Mouse (Mus musculus): ENCODE measurements around the gene Zfp46. TPM values are rescaled to one million over a fixed set of nuclear protein-coding genes. Genes with fewer than 3 reads are reported as not detected.
A peak's percentile ranks its signal among the peaks of the same experiment; 100 is the strongest.

The Zfp46 gene
- polyA plus RNA-seq, 1 experiment from 2014 or later, result 47.7 TPM

GRCm38 (mm10) chr4:136259916-136260315, 24.6 kb upstream of the Zfp46 start:
- Histone ChIP-seq H3K4me2 (ENCODE audit: low read length) (no peak overlapping the region), H3K9me3 (ENCODE audit: control insufficient read depth, low read length) (no peaks in the 10 kb centered on the region), H3K9ac (replicated peaks; ENCODE audit: low read length) (no peak overlapping the region), H3K27me3 (ENCODE audit: control insufficient read depth, insufficient read depth, low read length) (no peaks in the 10 kb centered on the region), H3K4me1 (ENCODE audit: control insufficient read depth, insufficient read depth, low read length) (no peaks in the 10 kb centered on the region), H3K36me3 (ENCODE audit: control insufficient read depth, insufficient read depth, low read length) (no peaks in the 10 kb centered on the region), H3K27ac (replicated peaks; ENCODE audit: low read depth, low read length) (no peak overlapping the region), H3K4me3 (replicated peaks; ENCODE audit: low read depth, low read length) (no peak overlapping the region)
- WGBS, result 53% methylated on average over 3 of the region's 3 CpGs
- no peak for ATAC-seq (ENCODE audit: low FRiP score, low TSS enrichment)
- DNase-seq, result no peak

- Histone ChIP-seq H3K9me3 (ENCODE audit: control insufficient read depth, low read length) (no peaks in the 10 kb centered on the region), H3K4me3 (replicated peaks; ENCODE audit: low read depth, low read length) (no peak overlapping the region), H3K27me3 (ENCODE audit: control insufficient read depth, insufficient read depth, low read length) (no peaks in the 10 kb centered on the region), H3K9ac (replicated peaks; ENCODE audit: low read length) (no peak overlapping the region), H3K4me2 (ENCODE audit: low read length) (0 out of 2 replicates have a peak overlapping the region, but pooled peaks have one; percentile 8), H3K4me1 (ENCODE audit: control insufficient read depth, insufficient read depth, low read length) (no peaks in the 10 kb centered on the region), H3K27ac (replicated peaks; ENCODE audit: low read depth, low read length) (no peak overlapping the region), H3K36me3 (ENCODE audit: control insufficient read depth, insufficient read depth, low read length) (no peaks in the 10 kb centered on the region)
- no peak; the same call in 1 of the 2 replicates for ATAC-seq (ENCODE audit: low FRiP score, low TSS enrichment)
- 38% methylated on average over 10 of the region's 10 CpGs for WGBS
- peak; percentile 91 for DNase-seq
These were observed 23.8 kb upstream of the Zfp46 start for GRCm38 (mm10) chr4:136260491-136261180.

GRCm38 (mm10) chr4:136261912-136262311, 22.6 kb upstream of the Zfp46 start:
- no peak overlapping the region for H3K27ac ChIP-seq (replicated peaks; ENCODE audit: low read depth, low read length)

GRCm38 (mm10) chr4:136263555-136263954, 20.9 kb upstream of the Zfp46 start:
- no peak overlapping the region for H3K4me3 ChIP-seq (replicated peaks; ENCODE audit: low read depth, low read length)
- H3K9ac ChIP-seq (replicated peaks; ENCODE audit: low read length), result no peak overlapping the region
- no peak overlapping the region for H3K4me2 ChIP-seq (ENCODE audit: low read length)
- H3K27ac ChIP-seq (replicated peaks; ENCODE audit: low read depth, low read length), result no peak overlapping the region
- H3K36me3 ChIP-seq (ENCODE audit: control insufficient read depth, insufficient read depth, low read length), result no peaks in the 10 kb centered on the region
- H3K27me3 ChIP-seq (ENCODE audit: control insufficient read depth, insufficient read depth, low read length), result no peaks in the 10 kb centered on the region
- H3K4me1 ChIP-seq (ENCODE audit: control insufficient read depth, insufficient read depth, low read length), result no peaks in the 10 kb centered on the region
- DNase-seq, result no peak
- H3K9me3 ChIP-seq (ENCODE audit: control insufficient read depth, low read length), result no peaks in the 10 kb centered on the region
- WGBS, result 96% methylated on average over 4 of the region's 4 CpGs
- no peak for ATAC-seq (ENCODE audit: low FRiP score, low TSS enrichment)

More at GRCm38 (mm10) chr4:136261912-136262311, 22.6 kb upstream of the Zfp46 start:
- ATAC-seq (ENCODE audit: low FRiP score, low TSS enrichment), result no peak
- Histone ChIP-seq H3K36me3 (ENCODE audit: control insufficient read depth, insufficient read depth, low read length) (no peaks in the 10 kb centered on the region), H3K4me3 (replicated peaks; ENCODE audit: low read depth, low read length) (no peak overlapping the region), H3K4me2 (ENCODE audit: low read length) (no peak overlapping the region), H3K4me1 (ENCODE audit: control insufficient read depth, insufficient read depth, low read length) (no peaks in the 10 kb centered on the region), H3K27me3 (ENCODE audit: control insufficient read depth, insufficient read depth, low read length) (no peaks in the 10 kb centered on the region), H3K9ac (replicated peaks; ENCODE audit: low read length) (no peak overlapping the region), H3K9me3 (ENCODE audit: control insufficient read depth, low read length) (no peaks in the 10 kb centered on the region)
- DNase-seq, result no peak
- WGBS, result 88% methylated on average over 10 of the region's 10 CpGs

GRCm38 (mm10) chr4:136266716-136267343, 17.7 kb upstream of the Zfp46 start:
- H3K9ac ChIP-seq (replicated peaks; ENCODE audit: low read length), result no peak overlapping the region
- ATAC-seq (ENCODE audit: low FRiP score, low TSS enrichment), result no peak
- no peak overlapping the region for H3K27ac ChIP-seq (replicated peaks; ENCODE audit: low read depth, low read length)
- H3K36me3 ChIP-seq (ENCODE audit: control insufficient read depth, insufficient read depth, low read length), result no peaks in the 10 kb centered on the region
- DNase-seq, result no peak
- no peaks in the 10 kb centered on the region for H3K9me3 ChIP-seq (ENCODE audit: control insufficient read depth, low read length)
- no peak overlapping the region for H3K4me2 ChIP-seq (ENCODE audit: low read length)
- no peaks in the 10 kb centered on the region for H3K4me1 ChIP-seq (ENCODE audit: control insufficient read depth, insufficient read depth, low read length)
- 88% methylated on average over 9 of the region's 9 CpGs for WGBS
- H3K27me3 ChIP-seq (ENCODE audit: control insufficient read depth, insufficient read depth, low read length), result no peaks in the 10 kb centered on the region
- H3K4me3 ChIP-seq (replicated peaks; ENCODE audit: low read depth, low read length), result no peak overlapping the region

GRCm38 (mm10) chr4:136268912-136269311, 15.6 kb upstream of the Zfp46 start:
- H3K9ac ChIP-seq (replicated peaks; ENCODE audit: low read length), result no peak overlapping the region
- no peak for DNase-seq
- no peak overlapping the region for H3K27ac ChIP-seq (replicated peaks; ENCODE audit: low read depth, low read length)
- WGBS, result 93% methylated on average over 1 of the region's 1 CpGs
- H3K4me3 ChIP-seq (replicated peaks; ENCODE audit: low read depth, low read length), result no peak overlapping the region
- H3K9me3 ChIP-seq (ENCODE audit: control insufficient read depth, low read length), result peaks cover 8% of the 10 kb centered on the region
- no peak for ATAC-seq (ENCODE audit: low FRiP score, low TSS enrichment)
- no peaks in the 10 kb centered on the region for H3K36me3 ChIP-seq (ENCODE audit: control insufficient read depth, insufficient read depth, low read length)
- no peaks in the 10 kb centered on the region for H3K27me3 ChIP-seq (ENCODE audit: control insufficient read depth, insufficient read depth, low read length)
- H3K4me1 ChIP-seq (ENCODE audit: control insufficient read depth, insufficient read depth, low read length), result no peaks in the 10 kb centered on the region
- no peak overlapping the region for H3K4me2 ChIP-seq (ENCODE audit: low read length)

- H3K9me3 ChIP-seq (ENCODE audit: control insufficient read depth, low read length), result peaks cover 11% of the 10 kb centered on the region
- no peaks in the 10 kb centered on the region for H3K27me3 ChIP-seq (ENCODE audit: control insufficient read depth, insufficient read depth, low read length)
- H3K9ac ChIP-seq (replicated peaks; ENCODE audit: low read length), result no peak overlapping the region
- WGBS, result 76% methylated on average over 8 of the region's 8 CpGs
- H3K36me3 ChIP-seq (ENCODE audit: control insufficient read depth, insufficient read depth, low read length), result no peaks in the 10 kb centered on the region
- ATAC-seq (ENCODE audit: low FRiP score, low TSS enrichment) (no peak), DNase-seq (no peak)
- no peak overlapping the region for H3K4me2 ChIP-seq (ENCODE audit: low read length)
- H3K27ac ChIP-seq (replicated peaks; ENCODE audit: low read depth, low read length), result no peak overlapping the region
- no peaks in the 10 kb centered on the region for H3K4me1 ChIP-seq (ENCODE audit: control insufficient read depth, insufficient read depth, low read length)
- no peak overlapping the region for H3K4me3 ChIP-seq (replicated peaks; ENCODE audit: low read depth, low read length)
These were observed 13.8 kb upstream of the Zfp46 start for GRCm38 (mm10) chr4:136270648-136271047.

- H3K36me3 ChIP-seq (ENCODE audit: control insufficient read depth, insufficient read depth, low read length), result no peaks in the 10 kb centered on the region
- 87% methylated on average over 8 of the region's 8 CpGs for WGBS
- H3K4me2 ChIP-seq (ENCODE audit: low read length), result no peak overlapping the region
- no peak overlapping the region for H3K27ac ChIP-seq (replicated peaks; ENCODE audit: low read depth, low read length)
- no peak overlapping the region for H3K4me3 ChIP-seq (replicated peaks; ENCODE audit: low read depth, low read length)
- H3K9me3 ChIP-seq (ENCODE audit: control insufficient read depth, low read length), result no peaks in the 10 kb centered on the region
- no peak for ATAC-seq (ENCODE audit: low FRiP score, low TSS enrichment)
- H3K9ac ChIP-seq (replicated peaks; ENCODE audit: low read length), result no peak overlapping the region
- DNase-seq, result no peak
- H3K4me1 ChIP-seq (ENCODE audit: control insufficient read depth, insufficient read depth, low read length), result peaks cover 27% of the 10 kb centered on the region
- H3K27me3 ChIP-seq (ENCODE audit: control insufficient read depth, insufficient read depth, low read length), result no peaks in the 10 kb centered on the region
These were observed 3.4 kb upstream of the Zfp46 start for GRCm38 (mm10) chr4:136281097-136281496.

GRCm38 (mm10) chr4:136281611-136282010, 2.9 kb upstream of the Zfp46 start:
- DNase-seq (no peak), ATAC-seq (ENCODE audit: low FRiP score, low TSS enrichment) (no peak)
- peaks cover 29% of the 10 kb centered on the region for H3K4me1 ChIP-seq (ENCODE audit: control insufficient read depth, insufficient read depth, low read length)
- no peak overlapping the region for H3K9ac ChIP-seq (replicated peaks; ENCODE audit: low read length)
- no peaks in the 10 kb centered on the region for H3K9me3 ChIP-seq (ENCODE audit: control insufficient read depth, low read length)
- H3K4me3 ChIP-seq (replicated peaks; ENCODE audit: low read depth, low read length), result no peak overlapping the region
- no peak overlapping the region for H3K4me2 ChIP-seq (ENCODE audit: low read length)
- WGBS, result 65% methylated on average over 9 of the region's 9 CpGs
- H3K36me3 ChIP-seq (ENCODE audit: control insufficient read depth, insufficient read depth, low read length), result no peaks in the 10 kb centered on the region
- H3K27ac ChIP-seq (replicated peaks; ENCODE audit: low read depth, low read length), result no peak overlapping the region
- no peaks in the 10 kb centered on the region for H3K27me3 ChIP-seq (ENCODE audit: control insufficient read depth, insufficient read depth, low read length)
